Mouse (Mus musculus) E14TG2a.4 (cell line): ENCODE results near the gene Emc7.
"Not testable (repeated sequence)": the region's sequence is repeated elsewhere in the genome, so short reads cannot be mapped to it uniquely, and the experiment has no call there.

Source experiments
- H3K27me3 ChIP-seq: 2 replicates; pipeline ENCODE4 v1.6.1; 2014; ENCODE audit warnings: low read length, control low read depth; ENCODE audit not compliant: insufficient read depth
- H3K36me3 ChIP-seq: 2 replicates; pipeline ENCODE4 v1.6.1; 2014; ENCODE audit warnings: low read length, control low read depth; ENCODE audit not compliant: insufficient read depth
- H3K4me1 ChIP-seq: replicated peaks from 2 replicates; pipeline ENCODE4 v1.6.1; 2014; ENCODE audit warnings: low read depth, low read length, control low read depth
- H3K4me3 ChIP-seq: replicated peaks from 2 replicates; pipeline ENCODE4 v1.5.1; 2014; ENCODE audit warnings: mild to moderate bottlenecking, low read length
- H3K9me3 ChIP-seq: 2 replicates; pipeline ENCODE4 v1.6.1; 2014; ENCODE audit warnings: low read length, control low read depth
- CTCF ChIP-seq: conservative IDR thresholded peaks from 2 replicates; pipeline ENCODE4 v1.5.1; 2014; ENCODE audit warnings: low read length
- NANOG ChIP-seq: IDR thresholded peaks from 2 replicates; pipeline ENCODE4 v1.6.1; 2014; ENCODE audit warnings: borderline replicate concordance, low read length, mixed read lengths
- POU5F1 ChIP-seq: IDR thresholded peaks from 2 replicates; pipeline ENCODE4 v1.6.1; 2014; ENCODE audit warnings: low read length, borderline replicate concordance

The Emc7 gene

DNA sequence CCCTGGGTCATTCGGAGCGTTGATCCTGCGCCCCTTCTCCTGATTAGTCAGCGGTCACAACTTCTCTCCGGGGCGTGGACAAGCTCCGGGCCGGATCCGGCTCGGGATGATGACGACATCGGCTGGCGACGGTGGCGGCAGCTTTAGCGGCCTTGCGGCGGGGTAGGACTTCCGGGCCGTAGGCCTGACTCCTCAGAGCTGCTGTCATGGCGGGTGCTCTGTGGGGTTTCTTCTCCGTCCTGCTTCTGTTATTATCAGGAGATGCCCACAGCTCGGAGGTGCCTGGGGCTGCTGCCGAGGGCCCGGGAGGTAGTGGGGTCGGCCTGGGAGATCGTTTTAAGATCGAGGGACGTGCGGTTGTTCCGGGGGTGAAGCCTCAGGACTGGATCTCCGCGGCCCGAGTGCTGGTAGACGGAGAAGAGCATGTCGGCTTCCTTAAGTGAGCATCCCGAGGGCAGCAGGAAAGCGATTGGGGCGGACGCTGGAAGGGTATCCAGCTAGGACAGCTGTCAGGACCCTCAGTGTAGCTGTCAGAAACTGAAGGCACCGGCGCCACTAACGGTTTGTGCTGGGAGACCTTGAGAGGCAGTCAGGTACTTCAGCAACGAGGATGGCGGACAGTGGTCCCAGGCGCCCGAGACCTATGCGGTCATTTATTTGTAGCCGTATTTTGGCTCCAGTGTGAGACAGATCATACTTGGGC lies at the start of gene Emc7:
Gene Emc7 (plus strand): TSS at position 136 of the 703 bp plus-strand sequence.
- Histone ChIP-seq H3K27me3 (no peaks in the 10 kb centered on the region), H3K4me1 (peaks cover 21% of the 10 kb centered on the region), H3K4me3 (peak within 1 kb of the TSS; percentile 98), H3K9me3 (no peaks in the 10 kb centered on the region), H3K36me3 (0 out of 2 replicates have a peak, but pooled peaks cover 2% of the 10 kb centered on the region)
- TF ChIP-seq CTCF = no peak
- no peak for TF ChIP-seq POU5F1
- no peak for TF ChIP-seq NANOG

DNA sequence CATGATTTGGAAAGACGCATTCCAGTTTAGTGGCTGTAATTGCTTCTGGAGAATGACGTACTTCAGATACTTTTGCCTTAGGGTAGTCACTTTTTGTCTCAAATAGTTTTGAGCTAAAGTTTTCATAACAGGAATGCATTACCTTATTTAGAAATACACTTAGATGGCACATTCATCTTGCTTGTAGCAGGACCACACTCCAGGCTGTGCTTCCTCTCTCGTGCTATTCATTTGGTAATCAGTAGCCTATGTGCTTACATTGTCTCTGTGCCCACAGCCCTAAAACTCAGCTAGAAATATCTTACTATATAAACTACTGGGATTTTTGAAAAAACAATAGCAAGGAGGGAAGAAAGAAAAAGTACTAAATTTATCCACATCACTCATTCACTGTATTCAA lies 47.8 kb upstream of the Emc7 start:
- Histone ChIP-seq H3K27me3 (no peaks in the 10 kb centered on the region), H3K9me3 (no peaks in the 10 kb centered on the region), H3K4me1 (no peaks in the 10 kb centered on the region), H3K4me3 (no peak overlapping the region), H3K36me3 (peaks cover 70% of the 10 kb centered on the region)
- TF ChIP-seq NANOG (no peak), CTCF (no peak), POU5F1 (no peak)

DNA sequence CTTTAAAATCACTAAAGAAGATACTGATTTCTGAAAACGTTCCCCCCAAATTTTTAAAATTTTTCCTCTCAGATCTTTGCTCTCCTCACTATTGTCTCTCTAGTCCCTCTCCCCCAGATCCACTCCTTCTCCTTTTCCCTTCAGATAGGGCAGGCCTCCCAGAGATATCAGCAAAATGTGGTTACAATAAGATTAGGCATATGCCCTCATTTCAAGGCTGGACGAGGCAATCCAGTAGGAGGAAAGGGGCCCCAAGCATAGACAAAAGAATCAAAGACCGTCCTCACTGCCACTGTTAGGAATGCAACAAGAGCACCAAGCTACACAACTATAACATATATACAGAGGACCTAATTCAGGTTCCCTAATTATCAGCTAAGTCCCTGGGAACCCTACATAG lies 29.5 kb upstream of the Emc7 start:
- Histone ChIP-seq H3K4me3 (no peak overlapping the region), H3K9me3 (no peaks in the 10 kb centered on the region), H3K27me3 (peaks cover 3% of the 10 kb centered on the region; the same call in 1 of the 2 replicates), H3K36me3 (no peaks in the 10 kb centered on the region), H3K4me1 (no peaks in the 10 kb centered on the region)
- no peak for TF ChIP-seq CTCF
- no peak for TF ChIP-seq NANOG
- no peak for TF ChIP-seq POU5F1

DNA sequence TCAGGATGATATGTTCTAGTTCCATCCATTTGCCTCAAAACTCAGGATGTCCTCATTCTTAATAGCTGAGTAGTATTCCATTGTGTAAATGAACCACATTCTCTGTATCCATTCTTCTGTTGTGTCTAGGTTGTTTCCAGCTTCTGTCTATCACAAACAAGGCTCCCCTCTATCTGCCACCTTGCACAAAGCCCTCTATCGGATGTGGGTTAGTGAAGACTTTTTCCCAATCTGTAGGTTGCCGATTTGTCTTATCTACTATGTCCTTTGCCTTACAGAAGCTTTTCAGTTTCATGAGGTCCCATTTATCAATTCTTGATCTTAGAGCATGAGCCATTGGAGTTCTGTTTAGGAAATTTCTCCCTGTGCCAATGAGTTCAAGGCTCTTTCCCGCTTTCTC lies 26.3 kb upstream of the Emc7 start:
- H3K36me3 ChIP-seq, H3K27me3 ChIP-seq, H3K4me3 ChIP-seq, H3K9me3 ChIP-seq, H3K4me1 ChIP-seq: not testable (repeated sequence)

DNA sequence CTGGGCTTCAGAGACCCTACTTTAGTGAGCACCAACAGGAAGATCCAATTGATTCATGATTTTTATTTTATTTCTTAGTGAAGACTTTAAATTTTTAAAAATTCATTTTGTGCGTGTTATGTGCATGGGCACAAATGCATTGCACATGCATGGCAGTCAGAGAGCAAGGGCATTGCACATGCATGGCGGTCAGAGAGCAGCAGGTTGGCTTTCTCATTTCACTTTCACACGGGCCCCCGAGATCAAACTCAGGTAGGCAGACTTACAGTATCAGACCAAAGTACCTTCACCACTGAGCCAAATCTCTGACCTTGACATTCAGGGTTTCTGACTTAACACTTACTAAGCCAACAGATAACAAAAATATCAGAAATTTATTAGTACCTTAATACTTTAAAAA lies 25.1 kb upstream of the Emc7 start:
- H3K4me1 ChIP-seq = peaks cover 8% of the 10 kb centered on the region
- no peaks in the 10 kb centered on the region for H3K36me3 ChIP-seq
- peaks cover 3% of the 10 kb centered on the region; the same call in 1 of the 2 replicates for H3K27me3 ChIP-seq
- TF ChIP-seq NANOG (no peak), CTCF (no peak), POU5F1 (no peak)
- H3K9me3 ChIP-seq = no peaks in the 10 kb centered on the region
- H3K4me3 ChIP-seq = no peak overlapping the region

DNA sequence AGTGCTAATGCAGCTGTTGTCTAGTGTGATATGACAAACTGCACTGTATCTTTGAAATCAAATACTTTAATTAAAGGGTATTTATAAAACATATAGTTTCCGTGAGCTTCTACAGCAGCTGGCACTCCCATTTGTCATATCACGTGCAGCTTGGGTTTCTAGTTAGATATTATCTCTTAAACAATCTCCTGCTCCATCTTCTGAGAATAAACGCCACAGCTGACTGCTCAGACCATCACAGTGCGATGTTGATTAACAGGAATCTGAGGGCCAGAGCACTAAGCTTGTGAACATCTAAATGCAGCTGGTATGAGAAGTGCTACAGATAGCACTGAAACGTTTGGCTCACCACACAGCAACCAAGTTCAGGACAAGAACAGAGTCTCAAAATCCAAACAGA lies 24.4 kb upstream of the Emc7 start:
- no peaks in the 10 kb centered on the region for H3K9me3 ChIP-seq
- H3K36me3 ChIP-seq = no peaks in the 10 kb centered on the region
- no peak for TF ChIP-seq POU5F1
- TF ChIP-seq CTCF = no peak
- no peak for TF ChIP-seq NANOG
- H3K27me3 ChIP-seq = peaks cover 3% of the 10 kb centered on the region; the same call in 1 of the 2 replicates
- peaks cover 8% of the 10 kb centered on the region for H3K4me1 ChIP-seq
- H3K4me3 ChIP-seq = no peak overlapping the region

DNA sequence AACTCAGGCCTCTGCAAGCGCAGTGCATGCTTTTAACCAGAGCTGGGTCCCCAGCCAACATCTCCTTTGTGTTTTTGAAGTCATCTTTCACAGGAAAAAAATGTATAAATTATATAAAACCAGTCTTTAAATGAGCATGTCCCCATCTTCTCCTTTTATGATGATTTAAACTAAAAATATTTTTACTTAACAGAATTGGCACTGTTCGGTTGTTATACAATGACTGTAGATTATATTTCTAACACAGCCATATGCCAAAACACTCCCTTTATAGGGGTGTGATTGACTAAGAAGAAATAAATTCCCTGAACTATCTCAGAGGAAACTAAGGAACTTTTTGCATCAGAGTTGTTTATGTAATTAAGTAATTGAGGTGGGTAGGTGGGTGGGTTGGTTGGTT lies 22.3 kb upstream of the Emc7 start:
- H3K36me3 ChIP-seq = no peaks in the 10 kb centered on the region
- H3K9me3 ChIP-seq = no peaks in the 10 kb centered on the region
- H3K4me3 ChIP-seq = no peak overlapping the region
- H3K4me1 ChIP-seq = peaks cover 8% of the 10 kb centered on the region
- H3K27me3 ChIP-seq = peaks cover 2% of the 10 kb centered on the region; the same call in 1 of the 2 replicates
- TF ChIP-seq CTCF = no peak
- TF ChIP-seq NANOG = no peak
- no peak for TF ChIP-seq POU5F1

DNA sequence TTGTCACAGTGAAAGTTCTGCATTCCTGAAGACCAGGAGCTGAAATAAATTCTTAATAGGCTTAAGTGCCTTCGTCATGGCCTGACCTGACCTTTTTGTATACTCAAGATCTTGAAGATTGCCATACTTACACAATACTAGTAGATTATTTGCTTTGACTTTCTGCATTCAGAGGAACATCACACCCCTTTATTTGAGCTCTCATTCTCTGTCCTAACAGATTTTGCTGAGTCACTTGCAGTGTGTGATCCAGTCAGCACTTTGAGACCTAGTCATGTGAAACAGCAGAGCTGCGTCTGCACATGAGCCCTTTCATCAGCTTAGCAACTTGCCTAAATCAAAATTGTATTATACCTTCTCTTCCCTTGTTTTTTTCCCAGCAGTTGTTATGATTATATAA lies 21.4 kb upstream of the Emc7 start:
- Histone ChIP-seq H3K4me1 (peaks cover 8% of the 10 kb centered on the region), H3K4me3 (no peak overlapping the region), H3K9me3 (no peaks in the 10 kb centered on the region), H3K36me3 (no peaks in the 10 kb centered on the region), H3K27me3 (no peaks in the 10 kb centered on the region)
- TF ChIP-seq CTCF (no peak), NANOG (no peak), POU5F1 (no peak)

DNA sequence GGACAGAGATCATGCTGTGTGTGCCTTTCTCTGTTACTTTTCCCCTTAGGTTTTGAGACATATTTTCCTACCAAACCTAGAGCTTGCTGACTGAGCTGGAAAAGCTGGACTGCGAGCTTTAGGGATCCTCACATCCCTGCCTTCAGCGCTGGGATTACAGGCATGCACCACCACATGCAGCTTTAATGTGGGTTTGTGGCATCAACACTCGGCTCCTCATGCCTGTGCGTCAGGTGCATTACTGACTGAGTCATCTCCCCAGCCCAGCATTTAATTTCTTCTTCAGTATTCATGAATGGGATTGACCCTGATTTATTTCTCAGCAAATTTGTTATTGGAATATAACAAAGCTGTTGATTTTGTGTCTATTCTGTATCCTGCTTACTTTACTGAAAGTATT lies 18.5 kb upstream of the Emc7 start:
- Histone ChIP-seq H3K4me1 (peaks cover 8% of the 10 kb centered on the region), H3K4me3 (no peak overlapping the region), H3K9me3 (no peaks in the 10 kb centered on the region), H3K27me3 (no peaks in the 10 kb centered on the region), H3K36me3 (no peaks in the 10 kb centered on the region)
- TF ChIP-seq NANOG (no peak), POU5F1 (no peak), CTCF (no peak)

DNA sequence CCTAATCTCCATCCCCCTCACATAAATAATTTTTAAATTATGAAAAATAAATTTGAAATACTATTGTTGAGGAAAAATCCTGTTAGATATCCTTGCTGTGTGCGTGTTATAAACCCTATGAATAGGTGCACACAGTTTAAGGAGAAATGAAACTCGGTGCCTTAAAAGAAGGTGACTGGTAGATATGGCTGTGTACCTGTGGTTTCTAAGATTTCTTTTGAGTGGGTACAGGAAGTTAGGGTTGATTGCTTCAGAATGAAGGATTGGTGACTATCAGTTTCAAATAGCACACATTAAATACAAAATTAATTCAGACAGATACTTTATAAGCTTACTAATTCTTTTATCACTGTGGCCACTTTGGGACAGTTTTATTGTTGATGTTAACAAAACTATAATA lies 17.2 kb upstream of the Emc7 start:
- Histone ChIP-seq H3K9me3 (no peaks in the 10 kb centered on the region), H3K4me3 (no peak overlapping the region), H3K4me1 (peaks cover 8% of the 10 kb centered on the region), H3K36me3 (no peaks in the 10 kb centered on the region), H3K27me3 (no peaks in the 10 kb centered on the region)
- TF ChIP-seq NANOG = no peak
- no peak for TF ChIP-seq POU5F1
- TF ChIP-seq CTCF = no peak
